Mouse (Mus musculus): ENCODE data around the gene 1810013L24Rik. TPM values are rescaled to one million over a fixed set of nuclear protein-coding genes. Genes with fewer than 3 reads are reported as not detected.
A peak's percentile ranks its signal among the peaks of the same experiment; 100 is the strongest.

The 1810013L24Rik gene
- total and polyA plus RNA-seq, 3 experiments, result 27.1 to 47.7 (median 30.0) TPM

GRCm38 (mm10) chr16:8830431-8831211, 721 bp downstream of the 1810013L24Rik start (continued):
- TF ChIP-seq ZMIZ1 (IDR thresholded peaks at IDR 0.05; ENCODE audit: low read depth, low read length), result 0 out of 2 replicates have a peak, but pooled peaks have one; percentile 22

GRCm38 (mm10) chr16:8831241-8831640, 1.3 kb downstream of the 1810013L24Rik start:
- dilution Hi-C loops (cut with MboI; ENCODE audit: extremely low pct_ligation_motif_present, extremely low pct_unique_long_range_greater_than_20kb, low sequenced_read_pairs), result no loop called here
- Histone ChIP-seq H3K27me3 (replicated peaks) (no peaks in the 10 kb centered on the region), H3K9me3 (replicated peaks; ENCODE audit: low read length) (no peaks in the 10 kb centered on the region), H3K27ac (ENCODE audit: insufficient read depth, low read depth) (no peak overlapping the region), H3K4me2 (ENCODE audit: insufficient read depth, low read depth, poor library complexity, severe bottlenecking) (peak overlapping the region; percentile 92), H3K79me2 (replicated peaks; ENCODE audit: control insufficient read depth, extremely low read depth, insufficient read depth, poor library complexity, severe bottlenecking) (peaks cover 57% of the 10 kb centered on the region), H3K9ac (ENCODE audit: insufficient read depth, low read depth) (peak overlapping the region; percentile 99), H3K4me1 (ENCODE audit: control insufficient read depth in 1 of 2, insufficient read depth in 2 of 2) (peaks cover 2 to 52% of the 10 kb centered on the region in 2 experiments; a peak in 2 of 4 replicates), H3K36me3 (replicated peaks in 1 of 2; ENCODE audit: control insufficient read depth in 1 of 2, insufficient read depth in 1 of 2, low read length in 1 of 2) (peaks cover 7 to 41% of the 10 kb centered on the region in 2 experiments), H3K4me3 (replicated peaks in 1 of 3; ENCODE audit: low read depth in 2 of 3, low read length in 2 of 3, poor library complexity in 1 of 3) (peak overlapping the region; percentile 91 to 100 (median 95))
- TF ChIP-seq USF2 (conservative IDR thresholded peaks at IDR 0.05; ENCODE audit: low read depth, low read length) (no peak), ZNF384 (IDR thresholded peaks at IDR 0.05; ENCODE audit: low read depth, low read length) (no peak), GABPA (IDR thresholded peaks at IDR 0.05; ENCODE audit: insufficient replicate concordance, low read depth, low read length) (no peak), ZMIZ1 (IDR thresholded peaks at IDR 0.05; ENCODE audit: low read depth, low read length) (no peak), ETS1 (conservative IDR thresholded peaks at IDR 0.05; ENCODE audit: low read depth, low read length) (0 out of 2 replicates have a peak, but pooled peaks have one; percentile 1), POLR2AphosphoS2 (IDR thresholded peaks at IDR 0.05; ENCODE audit: low read depth, low read length) (no peak), JUN (IDR thresholded peaks at IDR 0.05; ENCODE audit: insufficient read depth, low read depth, low read length) (no peak), MAZ (IDR thresholded peaks at IDR 0.05; ENCODE audit: low read depth, low read length) (peak; percentile 15), MAX (IDR thresholded peaks at IDR 0.05; ENCODE audit: low read length) (no peak), ZKSCAN1 (IDR thresholded peaks at IDR 0.05; ENCODE audit: borderline replicate concordance, low read depth, low read length) (no peak), JUND (conservative IDR thresholded peaks at IDR 0.05; ENCODE audit: low read depth, low read length) (no peak), USF1 (IDR thresholded peaks at IDR 0.05; ENCODE audit: low read depth, low read length) (no peak), RAD21 (IDR thresholded peaks at IDR 0.05; ENCODE audit: low read depth, low read length) (no peak), IRF4 (IDR thresholded peaks at IDR 0.05; ENCODE audit: low read depth, low read length) (no peak), MXI1 (IDR thresholded peaks at IDR 0.05; ENCODE audit: low read depth, low read length) (peak; percentile 33; the same call in 1 of the 2 replicates), UBTF (IDR thresholded peaks at IDR 0.05; ENCODE audit: low read depth, low read length) (0 out of 2 replicates have a peak, but pooled peaks have one; percentile 11), POLR2A (IDR thresholded peaks at IDR 0.05; ENCODE audit: low read depth, low read length) (no peak), TCF12 (IDR thresholded peaks at IDR 0.05; ENCODE audit: low read depth, low read length) (no peak), PAX5 (IDR thresholded peaks at IDR 0.05; ENCODE audit: low read length) (no peak), KAT2A (IDR thresholded peaks at IDR 0.05; ENCODE audit: insufficient replicate concordance, low read length) (no peak), CHD1 (IDR thresholded peaks at IDR 0.05; ENCODE audit: low read depth, low read length) (peak; percentile 90; the same call in 1 of the 2 replicates), MAFK (IDR thresholded peaks at IDR 0.05; ENCODE audit: insufficient replicate concordance, low read length) (no peak), SIN3A (IDR thresholded peaks at IDR 0.05; ENCODE audit: low read length) (peak; percentile 12; the same call in 1 of the 2 replicates), EP300 (IDR thresholded peaks at IDR 0.05; ENCODE audit: low read length) (no peak), CHD2 (IDR thresholded peaks at IDR 0.05; ENCODE audit: low read length) (no peak), BHLHE40 (IDR thresholded peaks at IDR 0.05; ENCODE audit: low read depth, low read length) (no peak), NRF1 (IDR thresholded peaks at IDR 0.05; ENCODE audit: low read depth, low read length) (no peak), MEF2A (IDR thresholded peaks at IDR 0.05; ENCODE audit: borderline replicate concordance, low read depth, low read length) (no peak), CTCF (conservative IDR thresholded peaks at IDR 0.05 in 1 of 2, IDR thresholded peaks at IDR 0.05 in 1 of 2; ENCODE audit: low read depth in 2 of 2, low read length in 2 of 2) (no peak), MYC (IDR thresholded peaks at IDR 0.05; ENCODE audit: low read depth, low read length) (no peak), SMC3 (IDR thresholded peaks at IDR 0.05; ENCODE audit: low read depth, low read length) (no peak), TBP (conservative IDR thresholded peaks at IDR 0.05; ENCODE audit: low read depth, low read length) (no peak), NELFE (IDR thresholded peaks at IDR 0.05; ENCODE audit: low read depth, low read length) (peak; percentile 7; the same call in 1 of the 2 replicates), HCFC1 (IDR thresholded peaks at IDR 0.05; ENCODE audit: low read depth, low read length) (no peak; the same call in 1 of the 2 replicates)
- in situ Hi-C loops (cut with MboI; ENCODE audit: low pct_ligation_motif_present, low pct_unique_long_range_greater_than_20kb, low sequenced_read_pairs), result no loop called here
- peak; percentile 29 for DNase-seq (ENCODE audit: extremely low read depth)
